Mouse (Mus musculus) adipose tissue, adult 10 weeks (tissue): ENCODE results near the gene Fgf7. TPM values are rescaled to one million over a fixed set of nuclear protein-coding genes. Genes with fewer than 3 reads are reported as not detected.

ENCODE experiments used
- polyA plus RNA-seq: library from polyadenylated mRNA; stranded (reverse); fragments of 350-450 nt; fragmentation: Illumina TruSeq; extraction: RNeasy Lipid Tissue Mini Kit (QIAGEN cat#74804); gene quantifications from one replicate; pipeline ENCODE4 v1.2.3, GENCODE M21; 2014; ENCODE audit warnings: low read depth, low replicate concordance

Gene Fgf7
- 2.5 TPM for polyA plus RNA-seq

DNA sequence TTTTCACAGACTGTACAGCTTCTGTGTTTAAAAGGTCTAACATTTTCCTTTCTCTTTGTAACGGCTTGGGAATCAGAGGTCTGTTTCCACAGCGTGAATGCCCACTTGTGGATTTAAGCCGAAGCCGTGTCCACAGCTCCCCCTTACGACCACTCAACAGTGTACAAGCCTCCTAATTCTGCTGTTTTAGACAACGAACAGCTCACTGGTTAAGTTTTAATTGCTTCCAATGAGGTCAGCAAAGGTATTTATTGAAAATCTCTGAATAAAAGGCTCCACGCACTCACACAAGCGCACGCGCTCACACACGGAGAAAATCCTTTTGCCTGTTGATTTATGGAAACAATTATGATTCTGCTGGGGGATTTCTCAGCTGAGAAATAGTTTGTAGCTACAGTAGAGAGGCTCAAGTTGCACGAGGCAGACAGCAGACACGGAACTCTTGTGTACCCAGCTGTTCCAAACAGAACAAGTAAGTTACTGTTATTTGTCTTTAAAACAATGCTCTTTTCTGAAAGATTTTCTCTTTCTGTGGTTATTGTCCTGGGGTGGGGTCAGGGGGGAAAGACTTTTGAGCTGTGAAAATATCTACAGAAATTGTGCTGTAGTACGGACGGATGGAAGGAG, at the start of gene Fgf7:
Gene Fgf7, plus strand, starts transcription at position 280 of the 627 bp plus-strand sequence.

Other genes with a start within 250 kb of the Fgf7 start
- gene Galk2, start 175.5 kb upstream of the Fgf7 start, polyA plus RNA-seq = 42.2 TPM
- gene Cops2, start 175.5 kb upstream of the Fgf7 start, polyA plus RNA-seq = 81.9 TPM
- gene Fam227b, start 117.3 kb downstream of the Fgf7 start, polyA plus RNA-seq = 1.4 TPM
- 10.2 TPM for gene Dtwd1, start 117.5 kb downstream of the Fgf7 start, polyA plus RNA-seq
- gene Gm17555, start 180.4 kb downstream of the Fgf7 start, polyA plus RNA-seq = not detected